Mouse (Mus musculus): Measurements from ENCODE around the gene Kctd5. TPM values are rescaled to one million over a fixed set of nuclear protein-coding genes. Genes with fewer than 3 reads are reported as not detected.

Kctd5 gene
- total and polyA plus RNA-seq, 2 experiments from 2014 or later, result 23.9 to 39.5 TPM

GRCm38 (mm10) chr17:24037360-24037759, 35.9 kb downstream of the Kctd5 start:
- 66% methylated on average over 13 of the region's 13 CpGs for WGBS
- no peaks in the 10 kb centered on the region for H3K9me3 ChIP-seq (replicated peaks; ENCODE audit: control insufficient read depth, low read length)
- no peak overlapping the region for H3K9ac ChIP-seq (replicated peaks; ENCODE audit: low read depth, low read length)
- no peak overlapping the region for H3K4me2 ChIP-seq (ENCODE audit: low read depth, low read length)
- no peak overlapping the region for H3K27ac ChIP-seq (ENCODE audit: low read depth)
- DNase-seq (ENCODE audit: low spot score) (no peak), ATAC-seq (ENCODE audit: insufficient read depth, low read depth) (no peak)
- no peak overlapping the region for H3K4me3 ChIP-seq (ENCODE audit: low read depth, low read length)
- no peaks in the 10 kb centered on the region for H3K27me3 ChIP-seq (ENCODE audit: control insufficient read depth, insufficient read depth, low read length)
- H3K4me1 ChIP-seq (ENCODE audit: control insufficient read depth, insufficient read depth), result no peaks in the 10 kb centered on the region
- TF ChIP-seq EP300 (IDR thresholded peaks at IDR 0.05; ENCODE audit: low read depth) (no peak), CTCF (IDR thresholded peaks at IDR 0.05; ENCODE audit: low read depth) (no peak)
- H3K36me3 ChIP-seq (replicated peaks; ENCODE audit: control insufficient read depth, insufficient read depth, low read length), result no peaks in the 10 kb centered on the region

GRCm38 (mm10) chr17:24036954-24037353, 36.3 kb downstream of the Kctd5 start:
- Histone ChIP-seq H3K9me3 (replicated peaks; ENCODE audit: control insufficient read depth, low read length) (no peaks in the 10 kb centered on the region), H3K4me1 (ENCODE audit: control insufficient read depth, insufficient read depth) (no peaks in the 10 kb centered on the region), H3K4me3 (ENCODE audit: low read depth, low read length) (no peak overlapping the region), H3K27me3 (ENCODE audit: control insufficient read depth, insufficient read depth, low read length) (no peaks in the 10 kb centered on the region), H3K9ac (replicated peaks; ENCODE audit: low read depth, low read length) (no peak overlapping the region), H3K36me3 (replicated peaks; ENCODE audit: control insufficient read depth, insufficient read depth, low read length) (no peaks in the 10 kb centered on the region), H3K27ac (ENCODE audit: low read depth) (no peak overlapping the region), H3K4me2 (ENCODE audit: low read depth, low read length) (no peak overlapping the region)
- ATAC-seq (ENCODE audit: insufficient read depth, low read depth), result no peak
- no peak for DNase-seq (ENCODE audit: low spot score)
- 79% methylated on average over 6 of the region's 6 CpGs for WGBS
- TF ChIP-seq EP300 (IDR thresholded peaks at IDR 0.05; ENCODE audit: low read depth) (no peak), CTCF (IDR thresholded peaks at IDR 0.05; ENCODE audit: low read depth) (no peak)

GRCm38 (mm10) chr17:24035087-24035486, 38.2 kb downstream of the Kctd5 start:
- Histone ChIP-seq H3K4me1 (ENCODE audit: control insufficient read depth, insufficient read depth) (no peaks in the 10 kb centered on the region), H3K27ac (ENCODE audit: low read depth) (no peak overlapping the region), H3K9ac (replicated peaks; ENCODE audit: low read depth, low read length) (no peak overlapping the region), H3K4me3 (ENCODE audit: low read depth, low read length) (no peak overlapping the region), H3K36me3 (replicated peaks; ENCODE audit: control insufficient read depth, insufficient read depth, low read length) (no peaks in the 10 kb centered on the region), H3K4me2 (ENCODE audit: low read depth, low read length) (no peak overlapping the region), H3K27me3 (ENCODE audit: control insufficient read depth, insufficient read depth, low read length) (no peaks in the 10 kb centered on the region), H3K9me3 (replicated peaks; ENCODE audit: control insufficient read depth, low read length) (no peaks in the 10 kb centered on the region)
- ATAC-seq (ENCODE audit: insufficient read depth, low read depth) (peak; percentile 77), DNase-seq (ENCODE audit: low spot score) (no peak)
- WGBS, result 25% methylated on average over 7 of the region's 7 CpGs
- no peak for TF ChIP-seq CTCF (IDR thresholded peaks at IDR 0.05; ENCODE audit: low read depth)
- TF ChIP-seq EP300 (IDR thresholded peaks at IDR 0.05; ENCODE audit: low read depth), result no peak

GRCm38 (mm10) chr17:24030551-24030950, 42.7 kb downstream of the Kctd5 start:
- ATAC-seq (ENCODE audit: insufficient read depth, low read depth) (no peak; the same call in 1 of the 2 replicates), DNase-seq (ENCODE audit: low spot score) (no peak)
- Histone ChIP-seq H3K9ac (replicated peaks; ENCODE audit: low read depth, low read length) (no peak overlapping the region), H3K27ac (ENCODE audit: low read depth) (no peak overlapping the region), H3K36me3 (replicated peaks; ENCODE audit: control insufficient read depth, insufficient read depth, low read length) (no peaks in the 10 kb centered on the region), H3K4me1 (ENCODE audit: control insufficient read depth, insufficient read depth) (no peaks in the 10 kb centered on the region), H3K9me3 (replicated peaks; ENCODE audit: control insufficient read depth, low read length) (no peaks in the 10 kb centered on the region), H3K4me2 (ENCODE audit: low read depth, low read length) (no peak overlapping the region), H3K27me3 (ENCODE audit: control insufficient read depth, insufficient read depth, low read length) (no peaks in the 10 kb centered on the region), H3K4me3 (ENCODE audit: low read depth, low read length) (no peak overlapping the region)
- WGBS, result 60% methylated on average over 17 of the region's 22 CpGs
- no peak for TF ChIP-seq EP300 (IDR thresholded peaks at IDR 0.05; ENCODE audit: low read depth)
- TF ChIP-seq CTCF (IDR thresholded peaks at IDR 0.05; ENCODE audit: low read depth), result no peak

- 72% methylated on average over 7 of the region's 7 CpGs for WGBS
- no peaks in the 10 kb centered on the region for H3K36me3 ChIP-seq (replicated peaks; ENCODE audit: control insufficient read depth, insufficient read depth, low read length)
- H3K9ac ChIP-seq (replicated peaks; ENCODE audit: low read depth, low read length), result no peak overlapping the region
- H3K27ac ChIP-seq (ENCODE audit: low read depth), result no peak overlapping the region
- ATAC-seq (ENCODE audit: insufficient read depth, low read depth) (no peak), DNase-seq (ENCODE audit: low spot score) (no peak)
- H3K4me2 ChIP-seq (ENCODE audit: low read depth, low read length), result no peak overlapping the region
- H3K4me1 ChIP-seq (ENCODE audit: control insufficient read depth, insufficient read depth), result no peaks in the 10 kb centered on the region
- H3K4me3 ChIP-seq (ENCODE audit: low read depth, low read length), result no peak overlapping the region
- no peaks in the 10 kb centered on the region for H3K9me3 ChIP-seq (replicated peaks; ENCODE audit: control insufficient read depth, low read length)
- no peak for TF ChIP-seq EP300 (IDR thresholded peaks at IDR 0.05; ENCODE audit: low read depth)
- H3K27me3 ChIP-seq (ENCODE audit: control insufficient read depth, insufficient read depth, low read length), result no peaks in the 10 kb centered on the region
Observed at GRCm38 (mm10) chr17:24029477-24029876, 43.8 kb downstream of the Kctd5 start.

Data from heart, postnatal 0 days (tissue).